Mouse (Mus musculus): Measurements from ENCODE around the gene Manf.

Gene Manf

DNA sequence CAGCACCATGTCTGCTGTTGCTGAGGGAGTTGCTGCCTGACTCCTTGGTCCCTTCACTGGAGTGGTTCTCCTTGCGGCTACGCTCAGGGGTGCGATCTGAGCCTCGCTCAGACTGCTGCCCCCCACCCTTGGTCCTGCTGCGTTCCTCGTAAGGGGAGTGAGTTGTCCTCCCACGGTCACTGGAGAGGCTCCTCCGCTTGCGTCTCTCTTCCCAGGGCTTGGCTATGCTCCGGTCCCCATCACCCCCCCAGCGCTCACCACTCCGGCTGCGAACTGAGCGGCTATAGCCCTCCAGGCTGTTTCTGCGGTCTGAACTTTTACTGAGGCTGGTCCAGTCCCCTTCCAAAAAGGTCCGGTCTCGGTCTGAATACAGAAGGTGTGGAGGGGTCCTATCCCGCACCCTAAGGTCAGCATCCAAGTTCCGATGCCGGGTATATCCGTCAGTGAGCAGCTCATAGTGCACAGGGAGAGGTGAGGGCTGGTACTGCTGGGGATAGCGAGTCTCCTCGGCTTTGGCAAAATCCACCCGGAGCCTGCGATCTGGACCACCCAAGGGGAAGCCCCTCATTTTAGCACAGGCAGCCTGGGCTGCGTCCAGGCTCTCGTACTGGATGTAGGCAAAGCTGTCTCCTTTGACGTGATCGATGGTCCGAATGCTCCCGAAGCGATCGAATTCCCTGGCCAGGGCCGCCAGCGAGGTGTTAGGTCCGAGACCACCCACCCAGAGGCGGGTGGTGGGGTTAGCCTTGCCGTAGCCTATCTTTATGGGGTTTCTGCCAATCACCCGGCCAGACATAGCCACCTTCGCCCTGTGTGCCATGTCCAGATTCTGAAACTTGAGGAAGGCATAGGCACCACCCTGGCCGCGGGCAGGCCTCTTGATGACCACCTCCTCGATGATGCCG lies 6.5 kb downstream of the Manf start:
- DNase-seq (ENCODE audit: low spot score), result no peak

DNA sequence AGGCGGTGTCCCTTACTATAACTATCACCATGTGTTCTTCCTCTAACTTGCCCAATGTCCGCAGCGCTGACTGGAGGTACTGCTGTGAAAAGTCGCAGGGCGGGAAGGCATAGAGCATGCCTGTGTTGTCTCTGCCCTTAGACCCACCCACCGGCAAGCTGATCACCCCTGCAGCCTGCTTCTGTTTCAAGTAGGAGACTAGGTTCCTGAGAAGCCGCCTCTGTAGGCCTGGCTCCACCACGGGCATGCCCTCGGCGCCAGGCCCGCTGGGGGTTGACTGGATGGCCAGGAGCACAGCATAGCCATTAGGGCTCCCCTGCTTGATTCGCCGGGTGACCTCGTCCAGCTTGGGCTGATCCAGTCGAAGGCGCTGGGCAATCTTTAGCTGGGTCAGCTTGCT lies 7.5 kb downstream of the Manf start:
- DNase-seq (ENCODE audit: low spot score), result no peak

GRCm38 (mm10) chr9:106883085-106883484 lies 8.7 kb downstream of the Manf start:
- DNase-seq (ENCODE audit: low spot score), result no peak

DNA sequence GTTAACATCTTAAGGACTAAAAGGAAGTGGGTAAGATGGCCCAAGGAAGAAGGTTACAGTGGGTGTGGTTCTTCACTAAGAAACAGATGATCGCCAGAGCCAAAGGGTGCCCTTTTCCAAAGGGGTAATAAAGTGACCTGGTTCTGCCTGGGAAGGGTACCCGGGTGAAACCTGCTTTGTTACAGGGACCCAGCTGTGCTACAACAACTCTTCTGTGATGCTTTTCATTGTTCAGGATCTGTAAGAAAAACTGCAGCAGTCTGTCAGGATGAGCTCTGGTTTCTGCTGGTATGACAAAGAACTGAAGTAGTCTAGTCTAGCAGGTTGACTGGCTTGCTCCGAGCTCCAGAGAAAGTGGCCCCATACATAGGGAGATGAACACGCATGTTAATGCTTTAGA lies 9.6 kb downstream of the Manf start:
- no peak for DNase-seq (ENCODE audit: low spot score)

DNA sequence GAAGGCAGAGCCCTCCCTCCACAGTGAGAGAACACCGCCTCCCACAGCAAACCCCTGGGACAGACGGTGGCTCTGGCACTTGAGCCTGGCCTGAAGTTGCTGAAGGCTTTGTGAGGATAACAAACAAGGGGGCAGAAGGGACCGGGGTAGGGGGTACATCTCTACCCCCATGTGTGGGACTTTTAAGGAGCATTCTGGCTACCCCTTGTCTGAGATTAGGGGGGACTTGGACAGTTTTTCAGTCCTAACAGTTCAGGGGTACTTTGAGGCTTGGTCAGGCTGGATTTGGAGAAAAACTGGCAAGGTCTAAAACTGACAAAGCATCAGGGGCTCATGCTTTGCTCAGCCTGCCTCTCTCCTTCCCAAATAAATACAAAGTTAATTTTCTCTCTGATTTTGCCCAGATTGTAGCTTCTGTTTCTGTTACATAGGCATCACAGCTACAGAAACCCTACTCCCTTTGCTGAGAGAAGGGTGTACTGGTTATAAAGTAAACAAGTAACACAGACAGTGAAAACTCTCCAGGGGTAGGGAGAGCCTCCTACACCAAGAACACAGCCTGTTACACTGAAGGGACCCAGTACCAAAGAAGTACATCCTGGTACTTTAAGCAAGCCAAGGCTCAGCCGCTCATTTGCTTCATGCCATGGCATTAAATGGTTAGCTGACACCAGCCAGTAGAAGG lies 10.6 kb downstream of the Manf start:
- DNase-seq (ENCODE audit: low spot score), result no peak

GRCm38 (mm10) chr9:106879471-106879870 lies 12.3 kb downstream of the Manf start:
- no peak for DNase-seq (ENCODE audit: low spot score)

GRCm38 (mm10) chr9:106876666-106877065 lies 15.1 kb downstream of the Manf start:
- DNase-seq (ENCODE audit: low spot score), result no peak

- DNase-seq (ENCODE audit: low spot score), result no peak
Observed at GRCm38 (mm10) chr9:106874216-106874615, 17.6 kb downstream of the Manf start.

GRCm38 (mm10) chr9:106858036-106858435 lies 33.7 kb downstream of the Manf start:
- no peak for DNase-seq (ENCODE audit: low spot score)

DNA sequence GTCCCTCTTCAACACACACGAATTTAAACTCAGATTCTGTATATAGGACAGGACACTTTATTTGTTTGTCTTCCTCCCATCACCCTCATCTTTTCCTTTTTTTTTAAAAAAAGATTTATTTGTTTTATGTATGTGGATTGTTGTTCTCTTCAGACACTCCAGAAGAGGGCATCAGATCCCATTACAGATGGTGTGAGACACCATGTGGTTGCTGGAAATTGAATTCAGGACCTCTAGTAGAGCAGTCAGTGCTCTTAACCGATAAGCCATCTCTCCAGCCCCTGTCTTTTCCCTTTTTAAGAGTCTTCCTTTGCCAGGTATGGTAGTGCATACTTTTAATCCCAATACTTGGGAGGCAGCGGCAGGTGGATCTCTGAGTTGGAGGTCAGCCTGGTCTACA lies 35.1 kb downstream of the Manf start:
- no peak for DNase-seq (ENCODE audit: low spot score)

- DNase-seq (ENCODE audit: low spot score), result no peak
Observed at GRCm38 (mm10) chr9:106842800-106843199, 49.0 kb downstream of the Manf start.

- no peak for DNase-seq (ENCODE audit: low spot score)
Observed at GRCm38 (mm10) chr9:106840569-106840968, 51.2 kb downstream of the Manf start.

- DNase-seq (ENCODE audit: low spot score), result peak; percentile 90
Observed at GRCm38 (mm10) chr9:106822381-106823104, 69.2 kb downstream of the Manf start.

- peak; percentile 93 for DNase-seq (ENCODE audit: low spot score)
Observed at GRCm38 (mm10) chr9:106821618-106822380, 70.0 kb downstream of the Manf start, which contains the start of gene Dcaf1. Gene Dcaf1 (plus strand): TSS chr9:106821874.

DNA sequence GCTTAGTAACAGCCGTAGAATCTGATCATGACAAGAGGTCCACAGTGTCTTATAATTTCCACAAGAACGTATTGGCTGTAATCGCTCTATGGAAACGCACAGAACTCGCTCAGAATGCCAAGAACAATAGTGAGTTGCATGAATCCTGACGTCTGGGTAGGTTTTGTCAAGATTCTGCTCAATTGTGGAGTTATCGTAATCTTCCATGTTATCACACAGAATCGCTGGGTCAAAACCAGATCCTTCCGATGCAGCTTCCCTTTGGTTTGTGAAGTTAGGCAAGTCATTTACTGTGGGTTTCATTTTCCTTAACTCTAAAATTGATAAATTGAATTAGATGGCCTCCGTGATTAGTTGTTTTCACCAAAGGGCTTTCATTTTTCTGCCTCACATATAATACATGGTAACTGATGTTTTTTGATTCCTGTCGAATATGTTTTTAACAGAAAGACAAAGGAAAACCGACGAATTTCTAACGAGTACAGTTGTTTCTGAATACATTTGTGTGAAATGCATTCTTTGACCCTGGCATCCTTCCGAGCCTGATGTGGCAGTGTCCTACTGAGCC lies 70.6 kb downstream of the Manf start:
- no peak for DNase-seq (ENCODE audit: low spot score)

DNA sequence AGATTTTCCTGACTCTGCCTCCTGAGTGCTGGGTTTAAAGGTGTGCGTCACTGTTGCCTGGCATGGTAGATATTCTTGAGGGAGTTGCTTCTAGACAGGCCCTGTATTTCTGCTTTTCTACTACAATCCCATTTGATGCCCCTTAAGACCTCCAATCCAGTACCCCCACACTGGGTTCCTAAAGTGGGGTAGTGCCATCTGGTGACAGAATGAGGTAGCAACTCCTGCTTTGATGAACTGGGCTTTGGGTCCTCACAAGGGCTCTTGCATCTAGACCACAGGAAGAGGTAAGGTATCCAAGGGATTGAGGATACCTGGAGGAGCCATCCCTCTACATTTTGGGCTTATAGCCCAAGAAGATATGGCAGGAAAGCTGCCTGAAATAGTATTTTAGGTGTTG lies 72.6 kb downstream of the Manf start:
- DNase-seq (ENCODE audit: low spot score), result no peak

- DNase-seq (ENCODE audit: low spot score), result no peak
Observed at GRCm38 (mm10) chr9:106818191-106818590, 73.6 kb downstream of the Manf start.

- DNase-seq (ENCODE audit: low spot score), result no peak
Observed at GRCm38 (mm10) chr9:106806503-106806902, 85.3 kb downstream of the Manf start.

DNA sequence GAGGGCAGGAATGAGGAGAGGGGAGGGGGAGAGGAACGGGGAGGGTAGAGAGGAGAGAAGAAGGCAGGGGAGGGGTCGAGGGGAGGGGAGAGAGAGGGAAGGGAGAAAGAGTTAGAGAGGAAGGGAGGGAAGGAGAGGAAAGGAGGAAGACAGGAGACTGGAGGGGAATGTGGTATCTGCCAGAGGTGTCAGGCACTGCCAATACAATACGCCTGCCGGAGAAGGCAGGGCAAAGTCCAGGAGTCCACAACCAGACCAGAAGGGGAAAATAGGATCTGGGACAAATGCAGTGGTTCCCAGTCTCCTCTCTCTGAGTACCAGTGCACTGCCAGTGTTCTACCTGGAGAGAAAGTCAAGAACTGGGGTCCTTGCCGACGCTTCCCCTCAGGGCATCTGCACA lies 100.9 kb downstream of the Manf start:
- no peak for DNase-seq (ENCODE audit: low spot score)

- no peak for DNase-seq (ENCODE audit: low spot score)
Observed at GRCm38 (mm10) chr9:106789363-106789762, 102.4 kb downstream of the Manf start.

- DNase-seq (ENCODE audit: low spot score), result peak; percentile 82
Observed at GRCm38 (mm10) chr9:106788812-106789321, 102.9 kb downstream of the Manf start, which contains the start of gene Rad54l2. Gene Rad54l2 (minus strand): TSS chr9:106789194.
